In the genomic region with DNA sequence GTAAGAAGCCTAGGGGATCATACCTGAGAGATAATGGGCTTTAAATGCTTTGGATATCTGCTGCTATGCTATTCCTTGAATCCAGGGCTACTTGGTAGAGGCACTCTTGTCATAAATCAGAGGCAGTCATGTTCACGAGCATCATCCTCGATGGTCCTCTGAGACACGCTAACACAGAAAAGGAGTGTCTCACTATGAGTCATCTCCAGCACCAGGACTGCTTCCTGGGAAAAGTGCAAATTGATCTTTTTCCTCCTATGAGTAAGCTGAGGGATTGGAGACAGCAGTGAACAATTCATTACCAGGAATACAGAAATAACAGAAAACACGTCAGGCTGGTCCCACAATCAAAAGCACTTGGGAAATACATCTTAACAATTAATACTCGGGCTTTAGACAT, we compare ENCODE assay signal across 28 mouse cellular contexts. TPM values are rescaled to one million over a fixed set of nuclear protein-coding genes. Genes with fewer than 3 reads are reported as not detected.
DNase-seq lines count a peak whose midpoint lies in the region; ATAC-seq and TF ChIP-seq lines count a peak whose summit lies in the region.
"Had no signal": no experiment of that assay in that cellular context is flagged by ENCODE, and none has a peak within 500 bp of the region (broad histone marks: within the 10 kb centered on the region; RNA-seq: fewer than 3 reads in every experiment).

No protein-coding gene starts in this region.

- TF ChIP-seq CTCF in C2C12 (IDR thresholded peaks at IDR 0.05; ENCODE audit: control insufficient read depth, insufficient read depth, insufficient read length), result no peak

- no peak for ATAC-seq in intestine, embryonic 14.5 days (replicated peaks; ENCODE audit: low FRiP score, low TSS enrichment, low read depth)
- no peak for ATAC-seq in intestine, embryonic 16.5 days
- ATAC-seq: forebrain, embryonic 14.5 days; intestine, embryonic 15.5 days had no signal

- H3ac ChIP-seq in C2C12 (ENCODE audit: control insufficient read depth, insufficient read length, low read depth) (no peak overlapping the region), myocyte (ENCODE audit: control insufficient read depth, insufficient read length) (no peak overlapping the region)

- 59% methylated on average over 5 of the region's 5 CpGs for WGBS in intestine, embryonic 14.5 days
- WGBS in intestine, embryonic 16.5 days, result 57% methylated on average over 5 of the region's 5 CpGs

- peaks cover 3% of the 10 kb centered on the region; the same call in 1 of the 2 replicates for H3K4me1 ChIP-seq in intestine, embryonic 14.5 days (replicated peaks; ENCODE audit: control insufficient read depth, insufficient read depth, low read length)
- H3K4me1 ChIP-seq in intestine, embryonic 16.5 days (ENCODE audit: control insufficient read depth, insufficient read depth, low read length), result no peaks in the 10 kb centered on the region
- H3K4me1 ChIP-seq: embryonic facial prominence, embryonic 12.5 days; embryonic facial prominence, embryonic 15.5 days; forebrain, embryonic 10.5 days; hindbrain, embryonic 15.5 days; intestine, embryonic 15.5 days had no signal

- no peaks in the 10 kb centered on the region for H3K79me3 ChIP-seq in C2C12 (ENCODE audit: low read depth)

- intact Hi-C loops in left cerebral cortex, postnatal 4 days (cut with DNase I), result no loop called here

- H3K4me3 ChIP-seq in intestine, embryonic 14.5 days (ENCODE audit: low read depth, low read length), result no peak overlapping the region
- no peak overlapping the region for H3K4me3 ChIP-seq in intestine, embryonic 16.5 days (ENCODE audit: low read length)
- H3K4me3 ChIP-seq in C2C12 (ENCODE audit: insufficient read depth, poor library complexity, severe bottlenecking) (no peak overlapping the region), myocyte (no peak overlapping the region)
- H3K4me3 ChIP-seq: embryonic facial prominence, embryonic 12.5 days; embryonic facial prominence, embryonic 15.5 days; erythroblast, embryonic 14.5 days; forebrain, embryonic 10.5 days; heart, adult 2 months; heart, embryonic 10.5 days; heart, embryonic 13.5 days; hindbrain, embryonic 15.5 days; intestine, embryonic 15.5 days had no signal

- no peaks in the 10 kb centered on the region for H3K79me2 ChIP-seq in C2C12 (ENCODE audit: control insufficient read depth, insufficient read depth)
- no peaks in the 10 kb centered on the region for H3K79me2 ChIP-seq in myocyte (ENCODE audit: control insufficient read depth, insufficient read depth)

- H3K27ac ChIP-seq in intestine, embryonic 14.5 days (ENCODE audit: low read depth), result no peak overlapping the region
- no peak overlapping the region for H3K27ac ChIP-seq in intestine, embryonic 16.5 days (ENCODE audit: low read length)
- H3K27ac ChIP-seq: embryonic facial prominence, embryonic 12.5 days; embryonic facial prominence, embryonic 15.5 days; forebrain, embryonic 10.5 days; heart, adult 2 months; heart, embryonic 10.5 days; heart, embryonic 13.5 days; hindbrain, embryonic 15.5 days; intestine, embryonic 15.5 days had no signal

- H3K27me3 ChIP-seq in intestine, embryonic 14.5 days (replicated peaks; ENCODE audit: control insufficient read depth, insufficient read depth, low read length), result no peaks in the 10 kb centered on the region
- no peaks in the 10 kb centered on the region for H3K27me3 ChIP-seq in intestine, embryonic 16.5 days (replicated peaks; ENCODE audit: control insufficient read depth, insufficient read depth, low read length)
- H3K27me3 ChIP-seq in C2C12 (ENCODE audit: control insufficient read depth, insufficient read depth, insufficient read length) (no peaks in the 10 kb centered on the region), myocyte (ENCODE audit: control insufficient read depth, insufficient read depth, insufficient read length) (no peaks in the 10 kb centered on the region)
- H3K27me3 ChIP-seq: embryonic facial prominence, embryonic 12.5 days; embryonic facial prominence, embryonic 15.5 days; heart, embryonic 13.5 days; hindbrain, embryonic 15.5 days; intestine, embryonic 15.5 days had no signal

- H3K4me2 ChIP-seq in intestine, embryonic 14.5 days (ENCODE audit: low read length), result no peak overlapping the region
- H3K4me2 ChIP-seq in intestine, embryonic 16.5 days (ENCODE audit: low read depth, low read length), result no peak overlapping the region
- H3K4me2 ChIP-seq in myocyte (ENCODE audit: low read depth), result peak overlapping the region; percentile 28
- H3K4me2 ChIP-seq: embryonic facial prominence, embryonic 12.5 days; embryonic facial prominence, embryonic 15.5 days; heart, embryonic 13.5 days; hindbrain, embryonic 15.5 days; intestine, embryonic 15.5 days had no signal

- H3K36me3 ChIP-seq in intestine, embryonic 14.5 days (ENCODE audit: control insufficient read depth, insufficient read depth, low read length), result no peaks in the 10 kb centered on the region
- no peaks in the 10 kb centered on the region for H3K36me3 ChIP-seq in intestine, embryonic 16.5 days (ENCODE audit: control insufficient read depth, insufficient read depth, low read length)
- H3K36me3 ChIP-seq in C2C12 (ENCODE audit: control insufficient read depth, insufficient read depth) (no peaks in the 10 kb centered on the region), myocyte (ENCODE audit: control insufficient read depth, insufficient read depth) (no peaks in the 10 kb centered on the region)
- H3K36me3 ChIP-seq: embryonic facial prominence, embryonic 12.5 days; embryonic facial prominence, embryonic 15.5 days; forebrain, embryonic 10.5 days; heart, embryonic 10.5 days; heart, embryonic 13.5 days; hindbrain, embryonic 15.5 days; intestine, embryonic 15.5 days had no signal

- no peaks in the 10 kb centered on the region for H3K9me3 ChIP-seq in intestine, embryonic 14.5 days (ENCODE audit: control insufficient read depth, low read length)
- H3K9me3 ChIP-seq in intestine, embryonic 16.5 days (ENCODE audit: control insufficient read depth, low read length), result no peaks in the 10 kb centered on the region
- H3K9me3 ChIP-seq: embryonic facial prominence, embryonic 12.5 days; embryonic facial prominence, embryonic 15.5 days; forebrain, embryonic 10.5 days; heart, embryonic 10.5 days; heart, embryonic 13.5 days; hindbrain, embryonic 15.5 days; intestine, embryonic 15.5 days had no signal

- no peak for TF ChIP-seq POLR2A in myocyte (IDR thresholded peaks at IDR 0.05; ENCODE audit: insufficient read length, low read depth)

- H3K9ac ChIP-seq in intestine, embryonic 14.5 days (ENCODE audit: low read length), result no peak overlapping the region
- no peak overlapping the region for H3K9ac ChIP-seq in intestine, embryonic 16.5 days (ENCODE audit: low read depth, low read length)
- H3K9ac ChIP-seq: embryonic facial prominence, embryonic 12.5 days; embryonic facial prominence, embryonic 15.5 days; forebrain, postnatal 0 days; heart, embryonic 13.5 days; hindbrain, embryonic 15.5 days; intestine, embryonic 15.5 days had no signal

- peak; percentile 44 for DNase-seq in intestine, embryonic 14.5 days (ENCODE audit: low spot score)
- DNase-seq in brain, adult 2 months (ENCODE audit: low read depth, low spot score), result peak; percentile 62
- DNase-seq in adrenal gland, postnatal 36 days, result no peak
- DNase-seq in left cerebral cortex, postnatal 4 days, result no peak
- DNase-seq: adrenal gland, adult 2 months; adrenal gland, postnatal 14 days; cerebellum, adult 18-20 months; cerebellum, adult 9-10 months; cerebellum, postnatal 14 days; forebrain, postnatal 0 days; gastrocnemius, postnatal 10 days; gastrocnemius, postnatal 36 days; heart, adult 2 months; heart, postnatal 14 days; heart, postnatal 4 days; kidney, adult 18-20 months had no signal

TF ChIP-seq in C2C12, 6 proteins besides CTCF, POLR2A, EP300 and RAD21:
- TF ChIP-seq FOSL1 (IDR thresholded peaks at IDR 0.05; ENCODE audit: insufficient read depth, low read length, poor library complexity, severe bottlenecking) (peak; percentile 49), MYOG (IDR thresholded peaks at IDR 0.05; ENCODE audit: control insufficient read depth, extremely low read depth, insufficient read length) (no peak), MAX (IDR thresholded peaks at IDR 0.05) (no peak), USF1 (IDR thresholded peaks at IDR 0.05; ENCODE audit: low read depth) (no peak), MYOD1 (IDR thresholded peaks at IDR 0.05; ENCODE audit: control insufficient read depth, insufficient read length, low read depth) (no peak)

TF ChIP-seq in myocyte, 11 proteins besides CTCF, POLR2A, EP300 and RAD21:
- TF ChIP-seq E2F4 (IDR thresholded peaks at IDR 0.05; ENCODE audit: insufficient read depth) (no peak), TCF12 (IDR thresholded peaks at IDR 0.05; ENCODE audit: insufficient read depth, poor library complexity, severe bottlenecking) (no peak), SRF (IDR thresholded peaks at IDR 0.05; ENCODE audit: control insufficient read depth, insufficient read length, low read depth) (no peak), MYOG (IDR thresholded peaks at IDR 0.05; ENCODE audit: control insufficient read depth in 1 of 3, insufficient read depth in 1 of 3, insufficient read length in 2 of 3, low read depth in 2 of 3) (no peak), REST (IDR thresholded peaks at IDR 0.05; ENCODE audit: insufficient read depth, insufficient read length) (no peak), USF1 (IDR thresholded peaks at IDR 0.05; ENCODE audit: low read depth) (no peak), POLR2AphosphoS2 (IDR thresholded peaks at IDR 0.05; ENCODE audit: insufficient read length, low read depth) (no peak)
TF ChIP-seq in myocyte: peak in this region for 0.

RNA-seq across cellular contexts. Expression of gene Ly86, which starts 19.3 kb away (rescaled TPM):
- polyA plus RNA-seq in intestine, embryonic 14.5 days (2014; fragmentation: Nextera tagmentation; extraction: Ambion mirVana), result 11.9 and 12.8 TPM in 2 replicates
- 9.6 and 11.2 TPM in 2 replicates for polyA plus RNA-seq in intestine, embryonic 16.5 days (2015; fragmentation: Nextera tagmentation; extraction: Ambion mirVana)
- polyA plus RNA-seq in C2C12 (2012; fragmentation: generic; extraction: Trizol) (not detected), myocyte (2012; fragmentation: generic; extraction: Trizol) (not detected)
- total RNA-seq in adrenal gland, postnatal 36 days (2021), result 1 to 10 TPM; 4.2 to 5.4 TPM
- total RNA-seq in left cerebral cortex, postnatal 4 days (2021), result 1 to 10 TPM; 3.3 to 3.4 TPM
- polyA plus RNA-seq: erythroblast, embryonic 14.5 days had no signal

Comparison
In these comparisons a context has a peak if more than half of its experiments do, and no peak if none do; other contexts are left out.
1. DNase-seq: peak in intestine, embryonic 14.5 days (single experiment) and brain, adult 2 months (single experiment); none in adrenal gland, postnatal 36 days (0 of 2) and left cerebral cortex, postnatal 4 days (single experiment).
2. RNA of gene Ly86, which starts 19.3 kb away (polyA plus RNA-seq): 11.9 to 12.8 TPM in intestine, embryonic 14.5 days and 9.6 to 11.2 TPM in intestine, embryonic 16.5 days; not detected in C2C12 (single experiment) and not detected in myocyte (single experiment); every median in the first group is over 10 times any median in the second.